Mouse (Mus musculus): ENCODE data around the gene Bnip2.

DNA sequence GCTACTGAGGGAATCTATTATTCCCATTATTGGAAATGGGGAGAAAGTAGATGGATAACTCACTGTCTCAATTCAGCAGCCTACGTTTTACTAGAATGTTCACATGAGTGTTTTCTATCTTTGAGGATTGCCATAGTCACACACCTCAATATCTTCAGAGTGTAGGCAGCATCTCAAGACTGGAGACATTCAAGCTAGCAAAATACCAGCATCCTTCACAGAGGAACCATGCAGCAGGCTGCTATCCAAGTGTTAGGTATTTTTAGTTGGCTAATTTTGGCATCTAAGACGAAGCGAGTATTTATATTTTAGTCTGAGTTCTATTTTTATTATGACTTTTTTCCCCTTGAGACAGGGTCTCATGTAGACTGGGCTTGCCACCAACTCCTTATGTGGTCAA lies 24.9 kb upstream of the Bnip2 start:
- TF ChIP-seq POLR2A (IDR thresholded peaks at IDR 0.05; ENCODE audit: low read depth, low read length): no peak
- TF ChIP-seq CTCF (IDR thresholded peaks at IDR 0.05; ENCODE audit: extremely low read depth, insufficient read depth, insufficient read length, insufficient replicate concordance): no peak
